Mouse (Mus musculus) adrenal gland, adult 2 months (tissue): ENCODE results near the gene Acrv1. TPM values are rescaled to one million over a fixed set of nuclear protein-coding genes. Genes with fewer than 3 reads are reported as not detected.
"Not testable (repeated sequence)": the region's sequence is repeated elsewhere in the genome, so short reads cannot be mapped to it uniquely, and the experiment has no call there.

Experiments used
- DNase-seq: peaks from one replicate; pipeline ENCODE4 v3.0.0; 2021
- long read RNA-seq: library from polyadenylated mRNA; stranded (forward); transcript quantifications from one replicate; pipeline ENCODE4 v2.0.0, GENCODE M21; 2021
- polyA plus RNA-seq: library from polyadenylated mRNA; depleted of rRNA; stranded (reverse); fragments of >200 nt; gene quantifications from 2 replicates; pipeline ENCODE4 v1.2.3, GENCODE M21; 2012; rRNA removed
- total RNA-seq, 2 experiments: library from RNA; stranded (reverse); gene quantifications; 2 replicates each; pipeline ENCODE4 v1.2.3; 2021

The Acrv1 gene
- total RNA-seq (not detected), polyA plus RNA-seq (not detected in 2 replicates)
- long read RNA-seq: 0 reads

DNA sequence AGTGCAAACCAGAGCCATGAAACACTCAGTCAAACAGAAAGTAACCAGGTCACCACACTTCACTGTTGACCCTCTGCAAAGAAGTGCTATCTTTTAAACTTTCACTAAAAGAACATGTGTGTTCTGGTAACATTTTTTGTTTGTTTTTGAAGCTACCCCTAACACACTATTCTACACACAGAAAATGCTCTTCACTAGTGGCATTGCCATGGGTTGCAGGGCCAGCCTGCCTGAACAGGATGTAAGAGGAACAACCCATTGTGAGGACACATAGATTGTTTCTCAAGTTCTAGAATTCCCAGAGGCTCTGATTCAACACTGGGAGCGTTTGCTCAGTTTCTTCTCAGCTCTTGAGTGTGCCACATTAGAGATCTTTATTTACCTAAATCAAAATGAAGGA is at the start of gene Acrv1:
Gene Acrv1 (plus strand): TSS at position 301 of the 400 bp plus-strand sequence.
- DNase-seq: no peak

- not testable (repeated sequence) for DNase-seq
These were observed 49.7 kb upstream of the Acrv1 start, which contains the start of gene A630095E13Rik for GRCm38 (mm10) chr9:36643276-36643675. TSS of gene A630095E13Rik (minus strand) at chr9:36643376.

- DNase-seq: no peak
These were observed 11.6 kb upstream of the Acrv1 start for GRCm38 (mm10) chr9:36681424-36681823.

GRCm38 (mm10) chr9:36687329-36687728 is 5.7 kb upstream of the Acrv1 start:
- peak; percentile 5 for DNase-seq

DNA sequence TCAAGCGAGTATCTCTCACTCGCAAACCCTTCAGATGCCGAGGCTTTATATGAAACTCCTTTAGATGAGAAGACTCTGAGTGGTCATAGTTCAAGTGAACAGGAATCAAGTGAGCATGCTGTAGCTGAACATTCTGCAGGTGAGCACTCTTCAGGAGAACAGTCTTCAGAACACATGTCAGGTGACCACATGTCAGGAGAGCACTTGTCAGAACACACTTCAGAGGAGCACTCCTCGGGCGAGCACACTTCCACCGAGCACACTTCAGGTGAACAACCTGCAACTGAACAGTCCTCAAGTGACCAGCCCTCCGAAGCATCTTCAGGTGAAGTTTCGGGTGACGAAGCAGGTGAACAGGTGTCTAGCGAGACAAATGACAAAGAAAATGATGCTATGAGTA is 1.3 kb downstream of the Acrv1 start:
- DNase-seq: no peak

DNA sequence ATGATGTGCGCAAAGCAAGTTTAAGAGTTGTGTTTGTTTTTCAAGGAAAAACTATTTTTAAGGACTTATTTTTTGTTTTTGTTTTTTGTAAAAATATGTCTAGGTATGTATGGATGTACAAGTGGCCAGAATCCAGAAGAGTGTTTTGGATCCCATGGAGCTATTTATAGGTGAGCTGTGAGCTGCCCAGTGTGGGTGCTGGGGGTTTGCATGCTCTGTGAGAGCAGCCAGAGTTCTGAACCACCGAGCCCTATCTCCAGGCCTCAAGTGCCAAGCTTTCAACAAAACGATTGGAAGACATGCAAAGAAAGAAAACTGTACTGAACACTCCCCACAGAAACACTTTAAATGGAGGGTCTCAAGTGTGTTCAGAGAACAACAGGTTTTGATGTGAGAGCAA is 12.9 kb downstream of the Acrv1 start:
- DNase-seq: no peak

- no peak for DNase-seq
These were observed 14.3 kb downstream of the Acrv1 start for GRCm38 (mm10) chr9:36707304-36707703.

- no peak for DNase-seq
These were observed 23.6 kb downstream of the Acrv1 start for GRCm38 (mm10) chr9:36716624-36717023.

DNA sequence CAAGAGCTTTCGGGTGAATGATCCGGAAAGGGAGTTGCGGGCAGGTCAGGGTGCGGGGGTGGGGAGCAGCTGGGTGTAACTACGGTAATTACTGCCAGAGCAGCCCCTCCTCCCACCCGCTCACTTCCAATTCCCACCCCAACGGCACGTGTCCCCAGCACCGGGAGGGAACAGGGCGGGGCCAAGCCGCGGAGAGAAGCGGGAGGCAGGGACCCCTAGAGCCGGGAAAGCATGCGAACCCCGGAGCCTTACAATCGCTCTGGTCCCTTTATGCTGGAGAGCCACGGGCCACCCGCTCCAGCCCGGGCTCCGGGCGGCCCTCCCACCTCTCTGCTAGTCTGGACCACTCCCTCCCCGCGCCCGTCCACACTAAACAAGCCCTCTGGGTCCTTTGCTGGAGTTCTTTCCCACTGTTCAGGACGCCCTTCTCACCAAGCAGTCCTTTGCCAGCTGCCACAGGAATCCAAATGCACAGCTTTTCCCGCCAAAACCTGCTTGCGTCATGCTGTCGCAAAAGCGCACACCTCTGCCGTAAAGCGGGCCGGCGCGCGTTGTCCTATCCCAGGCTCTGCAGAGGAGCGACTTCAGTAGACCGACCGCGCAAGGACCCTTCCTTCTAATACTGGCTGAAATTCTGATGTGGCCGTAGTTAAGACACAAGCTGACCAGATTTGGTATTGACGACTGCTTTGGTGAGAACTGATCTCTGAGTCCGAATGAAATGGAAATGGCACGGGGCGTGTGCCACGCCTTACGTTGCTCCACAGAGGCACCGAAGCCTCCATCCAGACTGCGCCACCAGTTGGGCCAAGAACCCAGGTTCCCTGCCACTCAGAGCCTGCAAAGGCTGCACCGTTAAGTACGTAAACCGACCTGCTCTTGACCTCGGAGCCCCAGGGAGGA is 33.4 kb downstream of the Acrv1 start:
- DNase-seq: peak; percentile 92

DNA sequence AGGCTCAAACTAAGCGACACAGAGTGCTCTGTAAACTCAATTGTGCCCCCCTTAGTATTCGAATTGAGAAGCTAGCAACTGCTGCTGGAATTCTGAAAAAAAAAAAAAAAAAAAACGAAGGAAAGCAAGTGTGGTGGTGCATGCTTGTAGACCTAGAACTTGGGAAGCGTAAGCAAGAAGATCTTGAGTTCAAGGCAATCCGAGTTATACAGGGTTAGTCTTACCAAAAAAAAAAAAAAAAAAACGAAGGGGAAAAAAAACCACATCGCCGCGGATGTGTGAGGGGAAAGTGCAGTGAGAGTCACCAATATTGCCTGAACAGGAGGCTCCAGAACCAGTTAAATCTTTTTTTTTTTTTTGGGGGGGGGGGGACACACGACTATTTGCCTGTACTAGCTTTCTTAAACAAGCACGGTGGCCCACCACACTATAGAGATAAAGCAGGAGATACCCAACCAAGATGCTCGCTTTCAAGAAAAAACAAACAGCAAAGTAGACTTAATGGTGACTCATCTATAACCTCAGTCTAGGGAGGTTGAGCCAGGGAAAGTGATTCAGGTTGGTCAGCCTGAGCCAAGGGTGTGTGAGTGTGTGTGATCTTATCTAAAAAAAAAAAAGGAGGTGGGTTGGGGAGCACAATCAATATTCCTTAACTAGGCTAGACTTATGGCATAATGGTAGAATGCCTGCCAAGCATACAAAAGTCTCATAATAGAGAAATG is 34.2 kb downstream of the Acrv1 start, which contains the start of gene Chek1:
Gene Chek1 (minus strand): TSS at position 32 of the 722 bp plus-strand sequence.
- peak; percentile 25 for DNase-seq

Other genes starting within 250 kb of the Acrv1 start
- not detected for gene Gm9513, start 217.6 kb upstream of the Acrv1 start, total RNA-seq
- gene Gm9513, start 217.6 kb upstream of the Acrv1 start, polyA plus RNA-seq: not detected in 2 replicates
- gene Gm5615, start 151.3 kb upstream of the Acrv1 start, total RNA-seq: not detected
- not detected in 2 replicates for gene Gm5615, start 151.3 kb upstream of the Acrv1 start, polyA plus RNA-seq
- not detected for gene Gm17689, start 110.6 kb upstream of the Acrv1 start, total RNA-seq
- gene Gm17689, start 110.6 kb upstream of the Acrv1 start, polyA plus RNA-seq: not detected in 2 replicates
- gene A630095E13Rik, start 49.8 kb upstream of the Acrv1 start, total RNA-seq: not detected
- not detected in 2 replicates for gene A630095E13Rik, start 49.8 kb upstream of the Acrv1 start, polyA plus RNA-seq
- gene Chek1, start 33.8 kb downstream of the Acrv1 start, total RNA-seq: 1 to 10 TPM; 2.1 to 3.8 TPM
- gene Chek1, start 33.8 kb downstream of the Acrv1 start, polyA plus RNA-seq: 0.27 and 0.38 TPM in 2 replicates
- gene Stt3a, start 74.5 kb downstream of the Acrv1 start, total RNA-seq: 100 to 1,000 TPM; 260 to 267 TPM
- 68.6 and 107 TPM in 2 replicates for gene Stt3a, start 74.5 kb downstream of the Acrv1 start, polyA plus RNA-seq
- gene Ei24, start 104.2 kb downstream of the Acrv1 start, total RNA-seq: 100 to 1,000 TPM; 134 to 147 TPM
- 200 and 225 TPM in 2 replicates for gene Ei24, start 104.2 kb downstream of the Acrv1 start, polyA plus RNA-seq
- 1 to 10 TPM; 2.7 to 7.2 TPM for gene Fez1, start 128.6 kb downstream of the Acrv1 start, total RNA-seq
- 0.74 and 0.76 TPM in 2 replicates for gene Fez1, start 128.6 kb downstream of the Acrv1 start, polyA plus RNA-seq